Mouse (Mus musculus) T-helper 1 cell (primary cell): ENCODE results near the gene Fhod1.
"Not testable (repeated sequence)": the region's sequence is repeated elsewhere in the genome, so short reads cannot be mapped to it uniquely, and the experiment has no call there.

ENCODE experiments used
- in situ Hi-C: fragments of 300-600 bp; cut with MboI, MseI; formaldehyde crosslinking; loops from one replicate; pipeline ENCODE4 v1.15.1; 2025; ENCODE audit warnings: high pct_unique_total_duplicates

The Fhod1 gene

DNA sequence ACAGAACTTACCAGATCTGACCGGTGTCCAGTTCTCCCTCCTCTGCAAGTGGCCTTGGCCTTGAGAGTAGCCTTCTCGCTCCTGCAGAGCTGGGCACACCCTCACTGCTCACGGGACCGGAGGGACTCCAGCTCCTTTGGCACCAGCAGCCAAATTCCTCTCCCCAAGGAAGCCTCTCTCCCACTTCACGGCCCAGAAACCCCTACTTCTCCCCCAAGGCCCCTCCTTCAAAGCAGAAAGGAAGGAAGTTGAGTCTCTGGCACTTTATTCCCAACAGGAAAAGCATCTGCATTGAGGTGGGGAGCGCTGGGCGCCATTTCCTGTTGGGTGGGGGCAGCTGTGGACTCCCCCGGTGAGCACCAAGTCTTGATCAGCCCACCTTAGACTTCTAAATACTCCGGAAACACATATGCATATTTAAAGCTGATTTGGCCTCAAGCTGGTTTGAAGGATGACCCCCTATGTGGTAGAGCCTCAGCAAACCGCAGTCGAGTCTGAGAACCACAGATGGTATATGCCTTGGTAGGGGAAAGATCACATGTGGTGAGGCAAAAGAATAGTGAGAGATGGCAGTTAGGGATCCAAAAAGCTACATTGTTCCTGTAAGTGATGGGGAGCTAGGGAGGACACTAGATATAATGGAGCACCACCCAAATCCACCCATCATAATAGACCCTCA lies 51.7 kb downstream of the Fhod1 start, which contains the start of gene Exoc3l:
Gene Exoc3l (minus strand): TSS at position 207 of the 679 bp plus-strand sequence.
- in situ Hi-C loops: no loop called here

DNA sequence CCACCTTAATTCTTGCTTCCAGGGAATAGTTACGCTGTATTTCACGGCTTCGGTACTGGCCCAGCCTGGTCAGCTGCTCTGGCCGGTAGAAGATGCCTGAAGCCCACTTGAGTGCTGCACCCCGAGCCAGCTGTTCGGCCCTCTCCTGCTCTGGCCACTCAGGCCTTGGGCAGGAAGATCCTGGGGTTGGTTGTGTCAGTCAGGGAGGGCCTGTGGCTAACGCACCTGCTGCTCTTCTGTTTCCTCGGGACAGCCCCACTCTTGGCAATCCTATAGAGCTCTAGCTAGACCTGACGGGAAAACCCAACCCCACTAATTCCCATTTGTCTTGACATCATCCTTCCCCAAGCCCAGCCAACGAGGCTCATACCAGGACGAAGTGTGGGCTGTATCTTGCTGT lies 52.5 kb downstream of the Fhod1 start:
- in situ Hi-C loops: no loop called here

GRCm38 (mm10) chr8:105294776-105295175 lies 53.0 kb downstream of the Fhod1 start:
- in situ Hi-C loops: no loop called here

- in situ Hi-C loops: no loop called here
These were observed 54.3 kb downstream of the Fhod1 start for GRCm38 (mm10) chr8:105293405-105293804.

- in situ Hi-C loops: no loop called here
These were observed 55.3 kb downstream of the Fhod1 start for GRCm38 (mm10) chr8:105292471-105292870.

DNA sequence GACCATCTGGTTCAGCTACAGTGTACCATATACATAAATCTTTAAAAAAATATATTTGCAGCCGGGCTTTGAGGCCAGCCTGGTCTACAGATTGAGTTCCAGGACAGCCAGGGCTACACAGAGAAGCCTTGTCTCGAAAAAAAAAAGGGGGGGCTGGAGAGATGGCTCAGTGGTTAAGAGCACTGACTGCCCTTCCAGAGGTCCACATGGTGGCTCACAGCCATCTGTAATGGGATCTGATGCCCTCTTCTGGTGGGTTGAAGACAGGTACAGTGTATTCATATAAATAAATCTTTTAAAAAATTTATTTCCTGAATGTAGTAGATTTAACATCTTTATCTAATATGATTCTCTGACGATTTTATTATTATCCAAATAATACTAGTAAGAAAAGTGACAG lies 56.0 kb downstream of the Fhod1 start:
- in situ Hi-C loops: not testable (repeated sequence)

- in situ Hi-C loops: not testable (repeated sequence)
These were observed 56.4 kb downstream of the Fhod1 start for GRCm38 (mm10) chr8:105291364-105291763.

DNA sequence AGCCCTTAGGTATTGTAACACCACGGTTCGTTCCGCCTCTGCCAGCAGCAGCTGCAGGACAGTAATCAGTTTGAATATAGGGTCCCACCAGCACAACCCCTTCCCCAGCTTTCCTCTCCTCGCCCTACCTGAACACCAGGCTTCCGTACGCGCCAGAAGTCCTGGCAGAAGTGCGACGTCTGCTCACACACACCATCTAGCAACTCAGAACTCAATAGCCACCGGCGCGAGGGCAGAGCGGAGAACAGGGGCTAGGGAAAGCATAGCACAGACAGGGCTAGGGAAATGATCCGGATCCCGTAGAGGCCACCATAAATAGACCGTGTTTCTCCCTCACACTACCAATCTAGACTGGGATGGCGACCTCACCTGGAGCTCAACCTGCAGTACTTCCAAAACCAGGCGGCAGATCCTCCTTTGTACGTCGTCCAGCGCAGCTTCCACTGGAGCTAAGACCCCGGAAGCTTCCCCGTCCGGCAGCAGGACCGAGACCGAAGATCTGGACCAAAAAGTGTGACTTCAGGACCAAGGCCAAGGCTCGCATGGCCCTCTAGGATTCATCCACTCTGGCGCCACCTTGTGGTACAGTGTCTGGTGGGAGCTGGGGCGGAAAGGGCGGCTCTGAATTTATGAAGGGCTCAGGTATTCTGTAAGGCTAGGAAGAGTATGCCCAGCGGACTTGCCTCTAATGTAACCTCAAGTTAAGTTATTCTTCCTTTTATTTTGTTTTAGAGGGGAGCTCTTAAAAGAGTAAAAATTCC lies 57.0 kb downstream of the Fhod1 start:
- in situ Hi-C loops: no loop called here

DNA sequence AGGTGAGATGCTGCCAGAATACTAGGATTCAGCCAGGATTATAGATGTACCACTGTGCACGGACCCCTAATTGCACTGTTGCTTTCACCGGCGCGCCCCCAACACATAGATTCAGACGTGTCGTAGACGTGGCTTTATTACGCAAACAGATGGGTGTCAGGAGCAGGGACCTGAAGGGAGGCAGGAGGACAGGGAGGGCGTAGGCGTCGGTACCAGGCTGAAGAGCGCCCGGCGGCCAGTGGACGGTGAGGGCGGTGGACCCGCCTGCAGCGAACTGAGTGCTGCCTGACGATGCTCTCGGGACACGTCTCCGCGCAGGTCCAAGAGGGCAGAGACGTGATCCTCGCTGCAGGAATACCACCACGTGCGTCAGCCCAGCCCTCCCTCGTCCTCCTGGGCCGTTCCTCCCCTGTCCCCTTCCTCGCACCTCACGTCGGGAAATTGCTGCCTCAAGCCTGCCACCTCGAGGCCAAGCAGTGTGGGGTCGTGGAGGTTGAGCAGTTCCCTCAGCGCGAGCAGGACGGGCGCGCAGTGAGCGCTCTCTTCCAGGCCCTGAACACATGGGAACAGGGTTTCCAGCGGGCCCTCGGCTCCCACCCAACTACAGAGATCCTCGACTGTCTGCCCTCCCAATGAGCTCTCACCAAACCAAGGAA lies 57.8 kb downstream of the Fhod1 start, which contains the start of gene 4931428F04Rik:
Gene 4931428F04Rik (minus strand): TSS at position 60 of the 656 bp plus-strand sequence.
- in situ Hi-C loops: no loop called here

DNA sequence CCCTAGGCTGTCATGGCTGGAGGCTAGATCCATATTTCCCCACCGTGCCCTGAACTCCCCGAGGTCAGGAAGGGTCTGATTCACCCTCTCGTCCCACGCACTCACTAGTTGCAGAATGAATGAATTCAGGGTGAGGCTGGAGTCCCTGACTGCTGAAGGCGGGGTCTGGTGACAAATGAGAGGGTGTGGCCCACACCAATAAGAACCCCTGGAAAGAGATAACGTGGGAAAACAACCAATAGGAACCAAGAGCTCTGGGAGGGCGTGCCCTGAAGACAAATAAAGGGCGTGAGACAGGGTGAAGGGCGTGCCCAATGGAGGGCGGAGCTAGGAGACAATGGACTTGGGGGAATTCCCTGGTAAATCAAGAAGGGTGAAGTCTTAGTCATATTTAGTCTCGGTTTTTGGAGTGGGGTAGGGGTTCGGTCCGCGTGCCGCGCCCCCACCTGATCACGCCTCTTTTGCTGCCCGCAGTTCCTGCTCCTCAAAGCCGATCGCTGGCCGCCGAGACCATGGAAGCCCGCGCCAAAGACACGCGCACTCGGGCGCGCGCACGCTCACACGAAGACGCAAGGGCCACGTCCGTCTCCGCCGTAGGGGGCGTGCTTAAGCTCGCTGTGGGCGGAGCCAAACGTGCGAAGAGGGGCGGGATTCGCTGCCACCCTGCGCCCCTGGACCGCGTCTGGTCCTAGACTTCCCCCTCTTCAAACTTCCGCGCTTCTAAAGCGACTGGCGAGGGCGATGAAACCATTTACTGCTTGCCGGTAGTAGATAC lies 58.6 kb downstream of the Fhod1 start:
- in situ Hi-C loops: no loop called here

GRCm38 (mm10) chr8:105288231-105288630 lies 59.5 kb downstream of the Fhod1 start:
- in situ Hi-C loops: no loop called here

GRCm38 (mm10) chr8:105286907-105287306 lies 60.8 kb downstream of the Fhod1 start:
- in situ Hi-C loops: no loop called here

DNA sequence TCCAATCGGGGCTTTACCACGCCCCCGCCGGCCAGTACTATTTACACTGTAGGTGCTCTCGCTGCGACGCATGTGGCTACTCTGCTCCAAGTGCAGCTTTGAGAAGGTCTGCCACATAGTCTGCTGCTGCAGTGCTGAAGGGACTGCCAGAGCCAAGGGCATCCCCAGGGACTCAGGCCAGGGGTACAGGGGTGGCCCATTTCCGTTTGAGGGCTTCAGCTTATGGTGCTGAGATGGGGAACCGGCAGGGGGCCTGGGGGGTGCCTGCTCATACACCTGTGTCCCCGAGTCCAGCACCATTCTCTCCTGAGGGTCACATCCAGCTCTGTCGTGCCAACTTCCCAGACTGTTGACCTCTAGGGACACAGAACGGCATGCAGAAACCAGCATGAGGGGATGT lies 62.2 kb downstream of the Fhod1 start:
- in situ Hi-C loops: no loop called here

GRCm38 (mm10) chr8:105283074-105283473 lies 64.7 kb downstream of the Fhod1 start:
- in situ Hi-C loops: no loop called here

- in situ Hi-C loops: no loop called here
These were observed 65.5 kb downstream of the Fhod1 start for GRCm38 (mm10) chr8:105282239-105282638.

- in situ Hi-C loops: no loop called here
These were observed 65.9 kb downstream of the Fhod1 start for GRCm38 (mm10) chr8:105281821-105282220.

DNA sequence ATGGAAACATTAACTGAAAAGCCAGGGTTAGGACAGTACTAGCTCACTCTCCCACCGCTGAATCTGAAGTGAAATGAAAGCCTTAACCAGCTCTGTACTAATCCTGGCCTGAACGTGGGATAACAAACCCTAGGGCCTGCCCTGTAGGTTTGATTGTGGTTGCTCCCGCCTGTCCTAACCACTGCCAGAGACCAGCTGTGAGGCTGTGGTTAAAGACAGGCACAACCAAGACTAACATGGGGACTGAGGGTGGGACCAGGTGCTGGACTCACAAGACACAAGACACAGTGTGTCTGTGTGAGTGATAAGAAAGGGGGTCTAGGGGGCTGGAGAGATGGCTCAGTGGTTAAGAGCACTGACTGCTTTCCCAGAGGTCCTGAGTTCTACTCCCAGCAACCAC lies 67.2 kb downstream of the Fhod1 start:
- in situ Hi-C loops: no loop called here
